Mouse (Mus musculus) telencephalon, adult 2 months (tissue): Measurements from ENCODE around the gene Rnf225.
"Not testable (repeated sequence)": the region's sequence is repeated elsewhere in the genome, so short reads cannot be mapped to it uniquely, and the experiment has no call there.

Experiments
- DNase-seq: peaks from one replicate; pipeline ENCODE4 v3.0.0-alpha.2; 2011; ENCODE audit warnings: low read depth, low spot score

Rnf225 gene

DNA sequence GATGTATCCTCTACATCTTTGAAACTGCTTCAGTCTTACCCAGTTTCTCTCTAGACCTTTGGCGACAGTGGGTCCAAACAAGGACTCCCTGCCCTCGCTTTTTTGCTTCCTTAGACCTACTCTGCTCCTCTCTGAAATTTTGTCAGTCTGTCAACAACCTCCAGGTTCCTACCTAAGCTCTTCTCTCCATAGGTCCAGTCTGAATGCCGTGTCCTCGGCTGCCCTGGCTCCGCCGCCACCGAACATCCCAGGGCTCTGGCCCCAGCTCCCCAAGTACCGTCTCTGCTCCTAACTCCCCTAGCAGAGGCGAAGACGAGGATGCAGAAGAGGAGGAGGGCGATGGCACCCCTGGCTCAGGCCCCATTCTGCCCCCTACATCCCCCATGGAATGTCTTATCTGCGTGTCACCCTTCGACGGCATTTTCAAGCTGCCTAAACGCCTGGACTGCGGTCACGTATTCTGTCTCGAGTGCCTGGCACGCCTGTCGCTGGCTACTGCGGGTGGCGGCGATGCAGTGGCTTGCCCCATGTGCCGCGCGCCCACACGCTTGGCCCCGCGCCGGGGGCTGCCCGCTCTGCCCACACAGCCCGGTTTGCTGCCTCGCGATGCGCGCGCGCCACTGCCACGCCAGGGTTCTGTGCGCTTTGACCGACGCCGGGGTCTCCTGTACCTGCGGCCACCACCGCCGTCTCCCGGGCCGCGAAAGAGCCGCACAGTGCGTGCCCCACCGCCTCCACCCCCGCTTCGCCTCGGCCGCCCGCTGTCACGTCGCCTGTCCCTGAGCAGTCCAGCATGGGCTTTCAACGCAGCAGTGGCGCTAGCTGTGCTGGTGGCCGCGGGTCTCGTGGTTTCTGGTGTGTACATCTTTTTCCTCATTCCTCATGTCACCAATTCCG is 725 bp downstream of the Rnf225 start:
- no peak for DNase-seq

DNA sequence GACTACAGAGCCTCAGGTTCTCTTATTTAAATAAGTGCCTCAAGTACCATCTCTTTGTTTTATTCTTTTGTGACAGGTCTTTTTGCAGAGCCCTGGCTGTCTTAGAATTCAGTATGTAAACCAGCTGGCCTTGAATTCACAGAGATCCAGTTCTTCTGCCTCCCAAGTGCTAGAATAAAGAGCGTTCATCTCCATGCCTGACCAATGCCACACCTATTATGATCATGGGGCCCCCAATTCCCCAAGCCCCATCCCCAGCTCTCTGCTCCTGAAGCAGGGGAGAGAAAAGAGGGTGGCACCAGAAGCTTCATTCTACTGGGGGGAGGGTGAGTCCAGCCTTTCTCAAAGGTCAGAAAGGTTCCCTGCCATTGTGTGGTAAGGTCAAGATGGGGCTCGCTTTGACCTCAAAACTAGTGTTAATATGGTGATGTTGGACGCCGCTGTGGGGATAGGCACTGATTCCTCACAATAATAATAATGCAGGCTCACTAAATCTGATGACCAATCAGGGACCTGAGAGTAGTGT is 6.5 kb downstream of the Rnf225 start:
- DNase-seq = no peak

- no peak for DNase-seq
These were observed 7.6 kb downstream of the Rnf225 start for GRCm38 (mm10) chr7:12934808-12935207.

- DNase-seq = not testable (repeated sequence)
These were observed 10.1 kb downstream of the Rnf225 start for GRCm38 (mm10) chr7:12937254-12937803.

- DNase-seq = no peak
These were observed 13.4 kb downstream of the Rnf225 start for GRCm38 (mm10) chr7:12940599-12940998.

- DNase-seq = no peak
These were observed 16.3 kb downstream of the Rnf225 start for GRCm38 (mm10) chr7:12943488-12943887.

DNA sequence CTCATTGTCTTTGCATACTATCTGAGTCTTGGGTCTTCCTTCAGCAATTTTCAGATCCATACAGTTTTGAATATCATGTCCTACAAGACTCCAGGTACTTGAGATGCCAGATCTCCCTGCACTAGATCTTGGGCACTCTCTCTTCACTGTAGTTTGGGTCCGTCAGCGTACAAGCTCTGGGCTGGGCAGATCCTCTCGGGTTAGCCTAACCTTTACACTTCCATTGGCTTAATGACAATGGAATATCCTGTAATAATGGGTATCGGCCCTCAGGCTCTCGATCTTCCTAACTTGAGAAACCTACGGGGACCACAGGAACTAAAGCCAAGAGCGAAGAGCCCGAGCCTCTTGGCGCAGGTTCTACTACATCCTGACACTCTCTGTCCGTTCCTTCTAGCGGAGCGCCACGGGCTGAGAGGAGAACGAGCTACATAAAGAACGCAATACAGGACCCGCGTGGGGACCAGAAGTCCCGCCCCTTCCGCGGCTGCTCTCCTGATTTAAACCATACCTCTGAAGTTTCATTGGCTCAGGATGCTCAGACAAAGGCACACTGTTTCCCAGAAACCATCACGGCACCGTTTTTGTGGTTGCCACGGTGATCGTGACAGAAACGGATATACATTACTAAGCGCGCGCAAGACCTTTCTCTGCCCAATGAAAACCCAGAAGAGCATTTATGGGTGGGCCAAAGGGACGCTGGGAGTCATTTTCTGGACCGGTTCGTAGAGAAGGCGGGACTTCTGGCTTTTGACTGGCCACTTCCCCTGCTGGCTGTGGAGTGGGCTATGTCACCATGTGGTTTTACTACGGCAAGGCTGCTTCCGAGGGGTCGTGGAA is 22.0 kb downstream of the Rnf225 start:
- DNase-seq = peak; percentile 99

DNA sequence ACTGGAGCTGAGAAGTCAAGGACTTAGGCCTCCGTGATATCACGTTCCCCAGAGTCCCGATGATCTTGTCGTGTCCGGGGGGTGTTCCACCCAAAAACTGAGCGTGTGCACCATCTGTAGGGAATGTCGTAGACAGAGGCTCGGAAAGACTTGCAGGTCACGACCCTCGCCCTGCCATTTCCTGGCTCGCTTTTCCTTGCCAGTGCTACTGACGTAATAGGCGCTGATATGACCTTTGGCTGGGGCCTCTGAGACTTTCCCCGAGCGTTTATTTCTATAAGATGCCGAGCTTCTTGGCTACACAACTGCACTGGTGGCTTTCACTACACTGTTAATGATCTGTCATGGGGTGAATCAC is 22.6 kb downstream of the Rnf225 start:
- DNase-seq = no peak

- no peak for DNase-seq
These were observed 27.7 kb downstream of the Rnf225 start for GRCm38 (mm10) chr7:12954896-12955295.

GRCm38 (mm10) chr7:12957511-12957910 is 30.3 kb downstream of the Rnf225 start:
- DNase-seq = no peak

DNA sequence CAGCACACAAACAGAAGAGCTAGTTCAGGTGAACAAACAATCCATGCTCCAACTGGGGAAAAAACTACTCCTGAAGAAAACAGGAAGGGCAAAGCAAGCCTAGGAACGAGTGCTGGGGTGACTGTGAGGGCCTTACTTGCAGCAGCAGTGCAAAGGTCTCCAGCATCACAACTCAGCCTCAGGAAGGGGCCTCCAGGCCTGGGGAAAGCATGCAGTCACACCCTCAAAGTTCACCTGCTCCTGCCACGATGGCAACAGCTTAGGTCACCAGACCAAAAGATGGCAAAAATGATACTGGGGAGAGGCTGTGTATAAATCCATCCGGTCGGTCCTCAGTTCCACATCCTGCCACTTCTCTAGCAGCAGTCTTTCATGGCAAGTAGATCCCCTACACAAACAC is 31.7 kb downstream of the Rnf225 start:
- no peak for DNase-seq

DNA sequence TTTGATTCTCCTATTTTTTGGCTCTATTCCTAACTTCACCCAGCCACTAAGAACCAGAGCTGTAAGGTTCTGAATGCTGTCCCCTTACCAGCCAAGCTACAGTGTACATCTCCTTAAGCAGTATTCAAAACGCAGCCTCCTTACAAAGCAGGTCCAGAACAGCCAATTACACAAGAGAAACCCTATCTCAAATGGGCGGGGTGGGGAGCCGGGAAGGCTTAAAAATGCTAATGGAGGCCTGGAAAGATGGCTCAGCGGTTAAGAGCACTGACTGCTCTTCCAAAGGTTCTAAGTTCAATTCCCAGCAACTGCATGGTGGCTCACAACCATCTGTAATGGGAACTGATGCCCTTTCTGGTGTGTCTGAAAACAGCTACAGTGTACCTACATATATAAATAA is 32.5 kb downstream of the Rnf225 start:
- DNase-seq = no peak

- DNase-seq = peak; percentile 85
These were observed 34.4 kb downstream of the Rnf225 start for GRCm38 (mm10) chr7:12961511-12962141.

GRCm38 (mm10) chr7:12965678-12966091 is 38.5 kb downstream of the Rnf225 start, which contains the start of gene Zfp324:
TSS of gene Zfp324 (plus strand) at chr7:12965838.
- peak; percentile 94 for DNase-seq

- no peak for DNase-seq
These were observed 39.1 kb downstream of the Rnf225 start for GRCm38 (mm10) chr7:12966104-12966845.

DNA sequence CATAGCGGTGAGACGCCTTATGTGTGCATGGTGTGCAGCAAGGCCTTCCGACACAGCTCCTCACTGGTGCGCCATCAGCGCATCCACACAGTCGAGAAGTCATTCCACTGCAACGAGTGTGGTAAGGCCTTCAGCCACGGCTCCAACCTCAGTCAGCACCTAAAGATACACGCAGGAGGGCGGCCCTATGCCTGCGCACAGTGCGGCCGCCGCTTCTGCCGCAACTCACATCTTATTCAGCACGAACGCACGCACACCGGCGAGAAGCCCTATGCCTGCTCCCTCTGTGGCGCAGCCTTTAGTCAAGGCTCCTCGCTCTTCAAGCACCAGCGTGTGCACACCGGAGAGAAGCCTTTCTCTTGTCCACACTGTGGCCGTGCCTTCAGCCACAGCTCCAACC is 43.7 kb downstream of the Rnf225 start:
- DNase-seq = no peak

- peak; percentile 99 for DNase-seq
These were observed 50.6 kb downstream of the Rnf225 start, which contains the start of gene Zfp446 for GRCm38 (mm10) chr7:12977682-12978389. TSS of gene Zfp446 (plus strand) at chr7:12977848.

DNA sequence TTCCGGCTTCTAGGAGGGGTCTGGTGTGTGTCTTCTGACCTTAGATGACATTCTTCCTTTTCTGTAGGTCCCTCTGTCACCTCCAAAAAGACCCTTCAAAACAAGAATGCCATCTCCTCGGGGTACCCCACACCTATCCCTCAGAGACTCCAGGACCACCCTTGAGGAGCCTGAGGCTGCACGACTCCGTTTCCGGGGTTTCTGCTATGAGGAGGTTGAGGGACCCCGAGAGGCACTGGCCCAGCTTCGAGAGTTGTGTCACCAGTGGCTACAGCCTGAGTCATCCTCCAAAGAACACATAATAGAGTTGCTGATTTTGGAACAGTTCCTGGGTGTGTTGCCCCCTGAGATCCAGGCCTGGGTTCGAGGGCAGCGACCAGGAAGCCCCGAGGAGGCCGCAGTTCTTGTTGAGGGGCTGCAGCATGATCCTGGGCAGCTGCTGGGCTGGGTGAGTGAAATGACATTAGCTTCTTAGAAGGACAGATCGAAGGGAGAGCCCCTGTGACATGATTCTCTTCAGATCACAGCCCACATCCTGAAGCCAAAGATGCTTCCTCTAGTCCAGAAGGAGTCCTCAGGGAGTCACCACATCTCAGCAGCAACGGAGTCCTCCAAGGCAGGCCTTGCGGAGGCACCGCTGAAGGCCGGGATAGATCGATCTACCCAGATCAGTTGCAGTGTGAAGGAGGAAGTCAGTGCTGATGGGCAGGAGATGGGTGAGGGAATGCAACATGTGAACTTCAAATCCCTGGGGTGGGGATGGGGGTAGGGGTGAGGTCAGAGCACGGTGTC is 51.9 kb downstream of the Rnf225 start:
- DNase-seq = no peak

GRCm38 (mm10) chr7:12979776-12980175 is 52.6 kb downstream of the Rnf225 start:
- no peak for DNase-seq
